Mouse (Mus musculus): ENCODE results near the gene Btbd35f2. TPM values are rescaled to one million over a fixed set of nuclear protein-coding genes. Genes with fewer than 3 reads are reported as not detected.
"Not testable (repeated sequence)": the region's sequence is repeated elsewhere in the genome, so short reads cannot be mapped to it uniquely, and the experiment has no call there.

The Btbd35f2 gene
- polyA plus RNA-seq (2012; rRNA removed), result not detected in 2 replicates

DNA sequence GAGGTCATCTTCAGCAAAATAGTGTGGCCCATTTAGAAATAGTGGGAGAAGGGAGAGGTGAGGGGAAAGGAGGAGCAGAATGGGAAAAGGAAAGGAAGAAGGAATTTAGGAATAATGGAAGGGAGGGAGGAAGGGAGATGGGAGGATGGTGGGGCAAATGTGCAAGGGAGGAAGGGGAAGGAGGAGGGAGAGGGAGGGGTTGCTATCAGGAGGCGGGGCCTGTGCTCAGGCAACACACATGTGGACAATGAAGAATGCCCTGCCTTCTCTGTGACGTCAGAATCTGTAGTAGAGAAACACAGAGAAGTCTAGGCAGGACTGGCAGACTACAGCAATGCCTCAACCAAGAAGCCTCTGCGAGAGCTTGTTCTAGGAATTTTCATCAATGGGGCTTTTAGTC, at the start of gene Btbd35f2:
Gene Btbd35f2 (plus strand): TSS at position 301 of the 400 bp plus-strand sequence.
- not testable (repeated sequence) for DNase-seq (ENCODE audit: low read depth)

Other genes with a start within 250 kb of the Btbd35f2 start
- not detected in 2 replicates for gene Btbd35f22, start 230.6 kb upstream of the Btbd35f2 start, polyA plus RNA-seq (2012; rRNA removed)